Mouse (Mus musculus) urinary bladder, postnatal 10 days (tissue): ENCODE measurements around the gene Sesn2.
A peak's percentile ranks its signal among the peaks of the same experiment; 100 is the strongest.
"Not testable (repeated sequence)": the region's sequence is repeated elsewhere in the genome, so short reads cannot be mapped to it uniquely, and the experiment has no call there.

Experiments used
- DNase-seq: peaks from one replicate; pipeline ENCODE4 v3.0.0; 2022; ENCODE audit warnings: low spot score

The Sesn2 gene

GRCm38 (mm10) chr4:132482104-132482503 lies 28.2 kb downstream of the Sesn2 start:
- DNase-seq: not testable (repeated sequence)

GRCm38 (mm10) chr4:132477833-132478232 lies 32.5 kb downstream of the Sesn2 start:
- DNase-seq: no peak

- no peak for DNase-seq
These were observed 34.1 kb downstream of the Sesn2 start for GRCm38 (mm10) chr4:132475895-132476878.

DNA sequence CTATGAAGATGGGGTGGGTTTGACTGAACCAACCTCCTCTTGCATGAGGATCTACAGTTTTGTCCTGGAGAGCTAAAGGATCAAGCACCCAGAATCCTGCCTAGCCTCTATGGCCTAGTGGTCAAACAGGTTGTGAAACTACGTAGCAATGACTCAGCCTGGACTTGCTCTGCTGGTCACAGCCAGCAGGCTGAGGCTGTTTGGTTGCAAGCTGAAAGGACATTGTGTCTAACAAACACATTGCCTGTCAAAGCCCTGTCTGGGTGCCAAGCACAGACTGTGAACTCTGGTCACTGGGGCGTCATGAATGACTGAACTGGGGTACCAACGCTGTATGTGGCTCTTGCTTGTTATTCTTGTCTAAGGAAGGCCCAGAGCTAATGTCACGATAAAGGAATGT lies 35.7 kb downstream of the Sesn2 start:
- no peak for DNase-seq

DNA sequence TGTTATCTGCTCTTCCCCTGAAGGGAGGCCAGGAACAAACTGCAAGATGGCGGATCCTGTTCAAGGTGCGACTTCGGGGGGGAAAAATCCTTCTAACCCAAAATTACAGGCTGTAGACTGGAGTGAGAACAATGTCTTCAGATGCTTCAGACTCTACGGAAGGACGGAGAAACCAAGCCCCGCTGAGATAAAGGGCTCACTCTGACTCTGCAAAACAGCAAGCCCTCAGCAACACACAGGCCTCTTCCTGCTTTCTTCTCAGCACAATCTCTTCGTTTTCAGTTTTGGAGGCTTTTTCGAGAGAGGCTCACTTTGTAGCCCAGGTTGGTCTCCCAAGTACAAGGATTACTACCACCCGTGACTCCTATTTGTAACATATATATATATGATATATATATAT lies 36.9 kb downstream of the Sesn2 start:
- no peak for DNase-seq

DNA sequence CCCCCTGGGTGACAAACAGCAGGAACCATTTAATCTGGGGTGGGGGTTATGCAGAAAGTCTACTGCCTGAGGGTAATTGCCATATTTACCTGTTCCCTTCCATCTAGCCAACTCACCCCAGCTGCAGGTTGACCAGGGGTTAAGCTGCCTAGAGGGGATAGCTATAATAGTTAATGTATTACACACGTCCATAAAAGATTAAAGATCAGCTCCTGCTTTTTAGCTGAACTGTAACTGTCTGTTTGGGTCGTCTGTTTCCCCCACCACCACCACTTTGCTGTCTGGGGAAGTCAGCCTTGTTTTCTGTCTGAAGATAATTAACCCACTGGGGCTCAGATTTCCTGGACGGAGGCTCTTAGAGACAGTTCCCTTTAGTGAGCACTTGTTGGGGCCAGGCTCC lies 40.4 kb downstream of the Sesn2 start:
- no peak for DNase-seq

- DNase-seq: no peak
These were observed 46.1 kb downstream of the Sesn2 start for GRCm38 (mm10) chr4:132464255-132464613.

GRCm38 (mm10) chr4:132463430-132464254 lies 46.7 kb downstream of the Sesn2 start, which contains the start of gene Med18:
TSS of gene Med18 (minus strand) at chr4:132463921.
- DNase-seq: peak; percentile 68

DNA sequence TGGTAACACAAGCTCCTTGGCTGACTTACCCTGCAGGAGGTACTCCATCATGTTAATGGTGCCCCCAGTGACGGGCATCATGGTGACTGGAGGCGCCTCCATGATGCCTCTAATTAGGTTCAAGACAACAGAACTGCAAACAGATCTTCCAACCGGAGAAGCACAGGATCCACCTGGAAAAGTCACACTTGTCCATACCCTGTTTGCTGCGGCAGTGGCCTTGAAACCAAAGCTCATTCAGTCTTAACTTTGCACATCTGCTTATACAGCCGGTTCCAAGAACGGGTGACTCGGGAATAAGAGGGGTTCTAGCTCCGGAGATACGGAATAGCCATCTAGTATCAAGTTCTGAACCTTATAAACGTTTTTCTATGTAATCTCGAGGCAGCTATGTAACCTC lies 47.5 kb downstream of the Sesn2 start:
- no peak for DNase-seq

DNA sequence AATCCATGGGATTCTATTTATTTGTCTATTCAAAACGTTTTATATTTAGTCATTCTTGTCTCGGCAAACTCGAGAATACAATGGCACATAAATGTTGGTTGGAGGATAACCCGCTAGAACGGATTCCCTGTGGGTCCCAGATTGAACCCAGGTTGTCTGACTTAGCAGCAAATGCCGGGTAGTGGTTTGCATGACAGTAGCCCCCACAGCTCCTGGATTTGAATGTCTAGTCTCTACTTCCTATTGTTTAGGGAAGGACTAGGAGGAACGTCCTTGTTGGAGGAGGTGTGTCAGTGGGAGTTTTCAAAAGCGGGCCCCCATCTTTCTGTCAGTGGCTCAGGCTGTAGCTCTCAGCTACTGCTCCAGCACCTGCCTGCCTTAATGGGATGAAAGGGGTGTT lies 50.1 kb downstream of the Sesn2 start:
- no peak for DNase-seq

GRCm38 (mm10) chr4:132455561-132455960 lies 54.7 kb downstream of the Sesn2 start:
- no peak for DNase-seq

- DNase-seq: no peak
These were observed 55.2 kb downstream of the Sesn2 start for GRCm38 (mm10) chr4:132455146-132455545.

GRCm38 (mm10) chr4:132454216-132454615 lies 56.1 kb downstream of the Sesn2 start:
- no peak for DNase-seq

GRCm38 (mm10) chr4:132449778-132450177 lies 60.5 kb downstream of the Sesn2 start:
- no peak for DNase-seq

DNA sequence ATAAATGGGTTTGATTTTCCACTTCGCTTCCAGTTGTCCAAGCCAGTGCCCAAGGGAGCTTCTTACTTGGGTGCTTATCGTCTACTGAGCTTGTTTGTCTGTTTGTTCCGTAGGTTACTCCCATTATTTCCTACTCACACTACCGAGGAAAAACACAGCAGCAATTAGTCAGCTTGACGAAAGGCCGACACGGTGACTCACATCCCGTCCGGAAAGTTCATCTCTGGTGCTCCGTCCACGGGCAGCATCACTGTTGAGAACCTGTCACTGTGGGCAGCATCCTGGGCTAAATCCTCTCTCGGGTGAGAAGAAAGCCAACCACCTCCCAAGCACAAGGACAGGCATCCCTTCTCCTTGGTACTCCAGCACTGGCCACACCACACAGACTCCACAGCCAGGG lies 64.2 kb downstream of the Sesn2 start:
- DNase-seq: no peak

DNA sequence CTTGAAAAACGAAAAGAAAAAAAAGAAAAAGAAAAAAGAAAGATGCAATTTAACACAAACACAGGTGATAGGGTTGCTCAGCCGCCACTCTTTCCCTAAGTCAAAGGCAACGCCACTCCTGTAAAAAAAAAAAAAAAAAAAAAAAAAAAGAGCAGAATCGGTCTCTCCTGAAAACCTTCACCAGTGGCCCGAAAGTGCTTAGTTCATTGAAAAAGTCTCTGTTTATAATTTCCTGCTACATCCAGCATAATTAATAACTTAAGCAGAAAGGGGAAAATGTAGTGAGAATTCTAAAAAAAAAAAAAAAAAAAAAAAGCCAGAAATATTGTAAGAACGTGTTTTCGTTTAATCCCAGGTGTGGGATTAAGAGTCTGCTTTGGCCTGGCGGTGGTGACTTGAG lies 65.8 kb downstream of the Sesn2 start:
- DNase-seq: no peak
